Mouse (Mus musculus): Measurements from ENCODE around the gene Zfp276. TPM values are rescaled to one million over a fixed set of nuclear protein-coding genes. Genes with fewer than 3 reads are reported as not detected.
"Not testable (repeated sequence)": the region's sequence is repeated elsewhere in the genome, so short reads cannot be mapped to it uniquely, and the experiment has no call there.

Zfp276 gene
- polyA plus RNA-seq, 1 experiment = 0.85 TPM

DNA sequence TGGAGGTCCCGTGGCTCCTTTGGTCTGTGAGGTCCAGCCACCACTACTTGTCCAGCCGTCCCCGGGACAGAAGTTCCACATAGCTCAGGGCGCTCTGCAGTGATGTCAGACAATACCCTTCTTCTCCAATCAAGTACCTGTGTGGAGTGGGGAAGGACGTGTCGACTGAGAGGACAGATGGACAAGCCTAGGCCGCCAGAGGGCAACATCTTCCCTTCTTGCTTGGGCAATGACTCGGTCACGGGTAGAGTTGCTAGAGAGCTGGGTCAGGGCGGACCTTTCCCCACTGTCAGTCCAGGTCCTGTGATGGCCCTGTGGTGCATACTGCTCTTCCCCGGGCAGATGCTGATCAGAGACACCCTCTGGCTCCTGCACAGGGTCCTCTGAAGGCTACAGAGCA is 10.9 kb upstream of the Zfp276 start:
- Histone ChIP-seq H3K9me3 (ENCODE audit: control insufficient read depth, low read length) (no peaks in the 10 kb centered on the region), H3K27me3 (ENCODE audit: control insufficient read depth) (no peaks in the 10 kb centered on the region), H3K4me1 (ENCODE audit: control insufficient read depth) (no peaks in the 10 kb centered on the region), H3K4me3 (replicated peaks) (no peak overlapping the region), H3K36me3 (ENCODE audit: control insufficient read depth) (peaks cover 36% of the 10 kb centered on the region)
- TF ChIP-seq TAL1 (IDR thresholded peaks at IDR 0.05; ENCODE audit: low read length) (no peak), GATA1 (IDR thresholded peaks at IDR 0.05; ENCODE audit: low read length) (no peak)

DNA sequence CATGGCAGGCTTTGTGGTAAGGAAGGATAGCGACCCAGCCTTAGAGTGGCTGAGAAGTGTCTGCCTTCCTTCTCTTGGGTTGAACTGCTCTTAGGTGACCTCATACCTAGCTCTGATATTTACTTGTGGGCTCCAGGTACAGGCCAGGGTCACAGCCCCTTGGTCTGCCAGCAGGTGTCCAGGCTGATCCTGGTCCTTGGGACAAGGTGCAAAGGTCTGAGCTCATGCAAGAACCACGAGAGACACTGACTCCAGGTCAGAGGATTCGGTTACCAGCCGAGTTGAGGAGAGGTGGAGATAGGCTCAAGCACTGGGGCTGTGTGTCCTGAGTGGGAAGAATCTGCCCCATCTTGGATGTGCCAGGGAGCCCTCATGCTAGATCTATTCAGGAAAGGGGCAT is 9.6 kb upstream of the Zfp276 start:
- Histone ChIP-seq H3K27me3 (ENCODE audit: control insufficient read depth) (no peaks in the 10 kb centered on the region), H3K36me3 (ENCODE audit: control insufficient read depth) (peaks cover 49% of the 10 kb centered on the region), H3K4me1 (ENCODE audit: control insufficient read depth) (no peaks in the 10 kb centered on the region), H3K9me3 (ENCODE audit: control insufficient read depth, low read length) (no peaks in the 10 kb centered on the region), H3K4me3 (replicated peaks) (no peak overlapping the region)
- TF ChIP-seq GATA1 (IDR thresholded peaks at IDR 0.05; ENCODE audit: low read length) (no peak), TAL1 (IDR thresholded peaks at IDR 0.05; ENCODE audit: low read length) (no peak)

DNA sequence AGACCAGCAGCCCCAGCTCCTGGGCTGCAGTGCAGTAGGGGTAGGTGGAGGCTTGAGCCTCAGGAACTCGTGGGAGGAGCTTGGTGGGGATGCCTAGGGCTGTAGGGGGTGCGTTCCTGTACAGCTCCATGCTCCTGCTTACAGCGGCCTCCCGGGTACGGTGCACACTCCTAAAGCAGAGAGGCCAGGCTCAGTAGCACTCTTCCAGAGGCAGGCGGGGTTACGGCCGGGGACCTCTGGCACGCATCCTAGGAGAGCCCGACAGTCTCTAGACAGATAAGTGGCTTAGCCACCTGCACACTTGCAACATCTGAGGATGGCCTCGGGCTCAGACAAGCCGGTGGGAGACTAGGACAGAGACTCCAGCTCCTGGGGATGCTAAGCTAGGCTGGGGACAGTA is 8.5 kb upstream of the Zfp276 start:
- no peaks in the 10 kb centered on the region for H3K27me3 ChIP-seq (ENCODE audit: control insufficient read depth)
- H3K4me3 ChIP-seq (replicated peaks) = no peak overlapping the region
- no peaks in the 10 kb centered on the region for H3K4me1 ChIP-seq (ENCODE audit: control insufficient read depth)
- TF ChIP-seq TAL1 (IDR thresholded peaks at IDR 0.05; ENCODE audit: low read length) (no peak), GATA1 (IDR thresholded peaks at IDR 0.05; ENCODE audit: low read length) (no peak)
- peaks cover 53% of the 10 kb centered on the region for H3K36me3 ChIP-seq (ENCODE audit: control insufficient read depth)
- no peaks in the 10 kb centered on the region for H3K9me3 ChIP-seq (ENCODE audit: control insufficient read depth, low read length)

GRCm38 (mm10) chr8:123247748-123248147 is 6.2 kb upstream of the Zfp276 start:
- peaks cover 62% of the 10 kb centered on the region for H3K36me3 ChIP-seq (ENCODE audit: control insufficient read depth)
- H3K27me3 ChIP-seq (ENCODE audit: control insufficient read depth) = no peaks in the 10 kb centered on the region
- no peak for TF ChIP-seq TAL1 (IDR thresholded peaks at IDR 0.05; ENCODE audit: low read length)
- no peak for TF ChIP-seq GATA1 (IDR thresholded peaks at IDR 0.05; ENCODE audit: low read length)
- H3K4me3 ChIP-seq (replicated peaks) = no peak overlapping the region
- no peaks in the 10 kb centered on the region for H3K9me3 ChIP-seq (ENCODE audit: control insufficient read depth, low read length)
- H3K4me1 ChIP-seq (ENCODE audit: control insufficient read depth) = peaks cover 6% of the 10 kb centered on the region

DNA sequence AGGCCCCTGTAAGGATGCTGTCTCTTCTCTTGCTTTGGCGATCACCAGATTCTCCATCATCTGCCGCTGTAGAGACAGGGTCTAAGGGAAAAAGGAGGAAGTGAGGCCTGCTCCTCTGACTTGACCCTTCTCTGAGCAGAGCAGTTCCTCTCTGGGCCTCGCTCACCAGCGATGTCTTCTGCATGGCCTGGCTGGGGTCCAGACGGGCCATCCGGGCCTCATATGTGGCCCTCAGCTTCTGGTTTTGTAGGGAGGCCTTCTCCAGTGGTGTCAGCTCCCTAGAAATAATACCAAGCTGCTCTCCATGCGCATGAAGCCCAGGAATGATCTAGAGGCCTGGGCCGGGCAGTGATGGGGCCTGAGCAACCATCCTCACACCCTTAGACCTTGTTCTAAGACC is 5.4 kb upstream of the Zfp276 start:
- Histone ChIP-seq H3K4me1 (ENCODE audit: control insufficient read depth) (peaks cover 14% of the 10 kb centered on the region), H3K4me3 (replicated peaks) (no peak overlapping the region), H3K36me3 (ENCODE audit: control insufficient read depth) (peaks cover 59% of the 10 kb centered on the region), H3K27me3 (ENCODE audit: control insufficient read depth) (no peaks in the 10 kb centered on the region), H3K9me3 (ENCODE audit: control insufficient read depth, low read length) (no peaks in the 10 kb centered on the region)
- no peak for TF ChIP-seq GATA1 (IDR thresholded peaks at IDR 0.05; ENCODE audit: low read length)
- TF ChIP-seq TAL1 (IDR thresholded peaks at IDR 0.05; ENCODE audit: low read length) = no peak

DNA sequence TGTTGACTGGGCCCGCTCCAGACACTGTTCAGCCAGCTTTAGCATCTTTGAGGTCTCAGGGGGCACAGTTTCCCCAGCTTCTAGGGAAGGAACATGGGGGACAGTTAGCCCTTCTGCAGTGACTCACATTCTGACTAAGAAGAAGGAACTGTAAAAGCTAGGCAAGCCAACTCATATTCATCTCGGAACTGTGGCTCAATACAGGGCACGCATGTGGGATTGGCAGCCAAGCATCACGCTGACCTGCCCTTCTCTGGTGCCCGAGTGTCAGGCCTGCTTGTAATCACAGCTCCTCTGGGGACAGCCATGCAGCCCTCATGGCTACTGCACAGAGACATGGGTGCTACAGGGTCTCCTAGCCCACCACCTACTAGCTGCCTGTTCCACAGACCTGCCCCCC is 3.1 kb upstream of the Zfp276 start:
- no peaks in the 10 kb centered on the region for H3K27me3 ChIP-seq (ENCODE audit: control insufficient read depth)
- TF ChIP-seq GATA1 (IDR thresholded peaks at IDR 0.05; ENCODE audit: low read length) (no peak), TAL1 (IDR thresholded peaks at IDR 0.05; ENCODE audit: low read length) (no peak)
- peaks cover 29% of the 10 kb centered on the region for H3K4me1 ChIP-seq (ENCODE audit: control insufficient read depth)
- peaks cover 53% of the 10 kb centered on the region for H3K36me3 ChIP-seq (ENCODE audit: control insufficient read depth)
- H3K9me3 ChIP-seq (ENCODE audit: control insufficient read depth, low read length) = no peaks in the 10 kb centered on the region
- no peak overlapping the region for H3K4me3 ChIP-seq (replicated peaks)

GRCm38 (mm10) chr8:123252925-123253324 is 1.1 kb upstream of the Zfp276 start:
- Histone ChIP-seq H3K36me3 (ENCODE audit: control insufficient read depth) (peaks cover 54% of the 10 kb centered on the region), H3K4me3 (replicated peaks) (peak overlapping the region; percentile 83), H3K9me3 (ENCODE audit: control insufficient read depth, low read length) (no peaks in the 10 kb centered on the region), H3K27me3 (ENCODE audit: control insufficient read depth) (no peaks in the 10 kb centered on the region), H3K4me1 (ENCODE audit: control insufficient read depth) (peaks cover 37% of the 10 kb centered on the region)
- TF ChIP-seq TAL1 (IDR thresholded peaks at IDR 0.05; ENCODE audit: low read length) (no peak), GATA1 (IDR thresholded peaks at IDR 0.05; ENCODE audit: low read length) (no peak)

- H3K4me3 ChIP-seq (replicated peaks) = peak overlapping the region; percentile 83
- H3K9me3 ChIP-seq (ENCODE audit: control insufficient read depth, low read length) = no peaks in the 10 kb centered on the region
- no peak for TF ChIP-seq TAL1 (IDR thresholded peaks at IDR 0.05; ENCODE audit: low read length)
- no peak for TF ChIP-seq GATA1 (IDR thresholded peaks at IDR 0.05; ENCODE audit: low read length)
- no peaks in the 10 kb centered on the region for H3K27me3 ChIP-seq (ENCODE audit: control insufficient read depth)
- peaks cover 54% of the 10 kb centered on the region for H3K36me3 ChIP-seq (ENCODE audit: control insufficient read depth)
- peaks cover 40% of the 10 kb centered on the region for H3K4me1 ChIP-seq (ENCODE audit: control insufficient read depth)
These were observed 420 bp upstream of the Zfp276 start for GRCm38 (mm10) chr8:123253451-123254098.

GRCm38 (mm10) chr8:123255170-123255569 is 1.2 kb downstream of the Zfp276 start:
- Histone ChIP-seq H3K36me3 (ENCODE audit: control insufficient read depth) (peaks cover 62% of the 10 kb centered on the region), H3K4me1 (ENCODE audit: control insufficient read depth) (peaks cover 40% of the 10 kb centered on the region), H3K27me3 (ENCODE audit: control insufficient read depth) (no peaks in the 10 kb centered on the region), H3K4me3 (replicated peaks) (peak overlapping the region; percentile 83), H3K9me3 (ENCODE audit: control insufficient read depth, low read length) (no peaks in the 10 kb centered on the region)
- TF ChIP-seq GATA1 (IDR thresholded peaks at IDR 0.05; ENCODE audit: low read length) (no peak), TAL1 (IDR thresholded peaks at IDR 0.05; ENCODE audit: low read length) (no peak)

DNA sequence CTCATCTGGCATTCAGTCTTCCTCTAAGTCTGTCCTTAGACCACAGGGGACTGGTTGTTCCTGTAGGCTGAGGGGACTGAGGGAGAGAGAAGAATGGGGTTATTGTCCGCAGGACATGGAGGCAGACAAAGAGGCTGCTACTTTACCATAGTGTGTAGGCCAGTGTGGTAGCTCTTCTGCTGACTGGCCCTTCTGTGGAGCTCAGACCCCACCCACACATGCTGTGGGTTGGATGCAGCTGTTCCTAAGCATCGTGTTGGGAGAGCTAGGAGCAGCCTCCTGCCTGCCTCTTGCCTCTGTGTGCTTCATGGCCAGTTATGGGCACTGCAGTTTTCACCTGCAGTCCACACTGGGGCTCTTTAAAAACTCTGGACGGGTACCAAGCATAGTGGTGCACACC is 3.1 kb downstream of the Zfp276 start:
- Histone ChIP-seq H3K27me3 (ENCODE audit: control insufficient read depth) (no peaks in the 10 kb centered on the region), H3K4me1 (ENCODE audit: control insufficient read depth) (peaks cover 38% of the 10 kb centered on the region), H3K4me3 (replicated peaks) (no peak overlapping the region), H3K36me3 (ENCODE audit: control insufficient read depth) (peaks cover 61% of the 10 kb centered on the region), H3K9me3 (ENCODE audit: control insufficient read depth, low read length) (no peaks in the 10 kb centered on the region)
- no peak for TF ChIP-seq GATA1 (IDR thresholded peaks at IDR 0.05; ENCODE audit: low read length)
- no peak for TF ChIP-seq TAL1 (IDR thresholded peaks at IDR 0.05; ENCODE audit: low read length)

DNA sequence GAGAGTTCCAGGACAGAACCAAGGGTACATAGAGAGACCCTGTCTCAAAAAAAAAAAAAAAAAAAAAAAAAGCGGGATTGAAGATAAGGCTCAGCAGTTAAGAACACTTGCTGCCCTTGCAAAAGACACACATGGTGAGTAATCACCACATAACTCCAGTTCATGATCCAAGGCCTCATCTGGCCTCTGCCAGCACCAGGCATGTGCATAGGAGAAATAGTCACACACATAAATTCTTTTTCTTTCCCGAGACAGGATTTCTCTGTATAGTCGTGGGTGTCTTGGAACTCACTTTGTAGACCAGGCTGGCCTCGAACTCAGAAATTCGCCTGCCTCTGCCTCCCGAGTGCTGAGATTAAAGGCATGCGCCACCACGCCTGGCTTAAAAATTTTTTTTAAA is 3.6 kb downstream of the Zfp276 start:
- H3K4me3 ChIP-seq (replicated peaks); H3K27me3 ChIP-seq (ENCODE audit: control insufficient read depth); H3K9me3 ChIP-seq (ENCODE audit: control insufficient read depth, low read length): not testable (repeated sequence)
- Histone ChIP-seq H3K4me1 (ENCODE audit: control insufficient read depth) (peaks cover 36% of the 10 kb centered on the region), H3K36me3 (ENCODE audit: control insufficient read depth) (peaks cover 61% of the 10 kb centered on the region)

Data from erythroblast, embryonic 14.5 days (primary cell).